Mouse (Mus musculus) small intestine, adult 2 months (tissue): ENCODE measurements around the gene Srsf5.

Experiments used
- CTCF ChIP-seq: fragments of 200-500 bp; IDR thresholded peaks from 2 replicates; pipeline ENCODE4 v1.5.1; 2012; ENCODE audit warnings: low read depth, mild to moderate bottlenecking, control low read depth, inconsistent platforms, low read length, moderate library complexity, mixed read lengths; ENCODE audit not compliant: insufficient replicate concordance, insufficient read length; ENCODE audit errors: extremely low read depth
- POLR2A ChIP-seq: fragments of 200-500 bp; IDR thresholded peaks from 2 replicates; pipeline ENCODE4 v1.6.1; 2012; ENCODE audit warnings: low read depth, mild to moderate bottlenecking, control low read depth, inconsistent platforms, low read length, moderate library complexity

GRCm38 (mm10) chr12:80956039-80956438, 10.7 kb downstream of the Srsf5 start:
- TF ChIP-seq CTCF: no peak
- TF ChIP-seq POLR2A: no peak
